Mouse (Mus musculus): Measurements from ENCODE around the gene Kcnt2. TPM values are rescaled to one million over a fixed set of nuclear protein-coding genes. Genes with fewer than 3 reads are reported as not detected.

Kcnt2 gene
- polyA plus RNA-seq, 1 experiment from 2014 or later: 1.9 TPM

- Histone ChIP-seq H3K4me3 (no peak overlapping the region), H3K27me3 (no peaks in the 10 kb centered on the region), H3K4me2 (replicated peaks) (no peak overlapping the region), H3K9me3 (no peaks in the 10 kb centered on the region), H3K4me1 (no peaks in the 10 kb centered on the region), H3K9ac (no peak overlapping the region), H3K36me3 (no peaks in the 10 kb centered on the region), H3K27ac (no peak overlapping the region)
- no peak for ATAC-seq (ENCODE audit: low FRiP score, low read depth)
Observed at GRCm38 (mm10) chr1:140295482-140295881, 49.5 kb downstream of the Kcnt2 start.

- H3K4me3 ChIP-seq: no peak overlapping the region
- H3K9ac ChIP-seq: no peak overlapping the region
- H3K27ac ChIP-seq: no peak overlapping the region
- peaks cover 14% of the 10 kb centered on the region for H3K9me3 ChIP-seq
- WGBS: 91% methylated on average over 1 of the region's 1 CpGs
- H3K4me1 ChIP-seq: no peaks in the 10 kb centered on the region
- H3K27me3 ChIP-seq: no peaks in the 10 kb centered on the region
- ATAC-seq (ENCODE audit: low FRiP score, low read depth): no peak
- H3K4me2 ChIP-seq (replicated peaks): no peak overlapping the region
- H3K36me3 ChIP-seq: peaks cover 5% of the 10 kb centered on the region; the same call in 1 of the 2 replicates
Observed at GRCm38 (mm10) chr1:140304244-140304643, 58.3 kb downstream of the Kcnt2 start.

GRCm38 (mm10) chr1:140305344-140305743, 59.4 kb downstream of the Kcnt2 start:
- H3K27ac ChIP-seq: no peak overlapping the region
- H3K4me1 ChIP-seq: no peaks in the 10 kb centered on the region
- H3K36me3 ChIP-seq: peaks cover 5% of the 10 kb centered on the region; the same call in 1 of the 2 replicates
- peaks cover 14% of the 10 kb centered on the region for H3K9me3 ChIP-seq
- no peak overlapping the region for H3K9ac ChIP-seq
- H3K4me2 ChIP-seq (replicated peaks): no peak overlapping the region
- no peaks in the 10 kb centered on the region for H3K27me3 ChIP-seq
- H3K4me3 ChIP-seq: no peak overlapping the region
- ATAC-seq (ENCODE audit: low FRiP score, low read depth): no peak

GRCm38 (mm10) chr1:140306339-140306738, 60.4 kb downstream of the Kcnt2 start:
- Histone ChIP-seq H3K9me3 (peaks cover 14% of the 10 kb centered on the region), H3K4me1 (no peaks in the 10 kb centered on the region), H3K27me3 (no peaks in the 10 kb centered on the region), H3K36me3 (peaks cover 5% of the 10 kb centered on the region; the same call in 1 of the 2 replicates), H3K4me3 (no peak overlapping the region), H3K4me2 (replicated peaks) (no peak overlapping the region), H3K27ac (no peak overlapping the region), H3K9ac (no peak overlapping the region)
- no peak for ATAC-seq (ENCODE audit: low FRiP score, low read depth)
- WGBS: 52% methylated on average over 2 of the region's 2 CpGs

- ATAC-seq (ENCODE audit: low FRiP score, low read depth): no peak
- Histone ChIP-seq H3K36me3 (no peaks in the 10 kb centered on the region), H3K4me1 (no peaks in the 10 kb centered on the region), H3K27ac (no peak overlapping the region), H3K9me3 (no peaks in the 10 kb centered on the region), H3K27me3 (no peaks in the 10 kb centered on the region), H3K4me3 (no peak overlapping the region), H3K4me2 (replicated peaks) (no peak overlapping the region), H3K9ac (no peak overlapping the region)
- 88% methylated on average over 2 of the region's 2 CpGs for WGBS
Observed at GRCm38 (mm10) chr1:140310739-140311138, 64.8 kb downstream of the Kcnt2 start.

GRCm38 (mm10) chr1:140325088-140325487, 79.1 kb downstream of the Kcnt2 start:
- 87% methylated on average over 3 of the region's 3 CpGs for WGBS
- no peak for ATAC-seq (ENCODE audit: low FRiP score, low read depth)

GRCm38 (mm10) chr1:140326709-140327108, 80.8 kb downstream of the Kcnt2 start:
- 80% methylated on average over 3 of the region's 3 CpGs for whole genome bisulfite sequencing
- Histone ChIP-seq H3K4me1 (no peaks in the 10 kb centered on the region), H3K4me2 (replicated peaks) (no peak overlapping the region), H3K4me3 (no peak overlapping the region), H3K9me3 (no peaks in the 10 kb centered on the region), H3K9ac (no peak overlapping the region), H3K27me3 (no peaks in the 10 kb centered on the region), H3K27ac (no peak overlapping the region), H3K36me3 (no peaks in the 10 kb centered on the region)
- ATAC-seq (ENCODE audit: low FRiP score, low read depth): no peak

More at GRCm38 (mm10) chr1:140325088-140325487, 79.1 kb downstream of the Kcnt2 start:
- Histone ChIP-seq H3K36me3 (no peaks in the 10 kb centered on the region), H3K27me3 (no peaks in the 10 kb centered on the region), H3K4me2 (replicated peaks) (no peak overlapping the region), H3K9ac (no peak overlapping the region), H3K9me3 (no peaks in the 10 kb centered on the region), H3K27ac (no peak overlapping the region), H3K4me1 (no peaks in the 10 kb centered on the region), H3K4me3 (no peak overlapping the region)

- Histone ChIP-seq H3K36me3 (no peaks in the 10 kb centered on the region), H3K4me1 (no peaks in the 10 kb centered on the region), H3K4me2 (replicated peaks) (no peak overlapping the region), H3K27ac (no peak overlapping the region), H3K9me3 (no peaks in the 10 kb centered on the region), H3K27me3 (no peaks in the 10 kb centered on the region), H3K9ac (no peak overlapping the region), H3K4me3 (no peak overlapping the region)
- 69% methylated on average over 3 of the region's 3 CpGs for WGBS
- ATAC-seq (ENCODE audit: low FRiP score, low read depth): no peak
Observed at GRCm38 (mm10) chr1:140333702-140334101, 87.7 kb downstream of the Kcnt2 start.

GRCm38 (mm10) chr1:140338417-140338816, 92.5 kb downstream of the Kcnt2 start:
- Histone ChIP-seq H3K36me3 (no peaks in the 10 kb centered on the region), H3K9ac (no peak overlapping the region), H3K9me3 (no peaks in the 10 kb centered on the region), H3K4me1 (no peaks in the 10 kb centered on the region), H3K27me3 (no peaks in the 10 kb centered on the region), H3K27ac (no peak overlapping the region), H3K4me3 (no peak overlapping the region), H3K4me2 (replicated peaks) (no peak overlapping the region)
- no peak for ATAC-seq (ENCODE audit: low FRiP score, low read depth)

- H3K4me2 ChIP-seq (replicated peaks): no peak overlapping the region
- no peaks in the 10 kb centered on the region for H3K36me3 ChIP-seq
- H3K27ac ChIP-seq: no peak overlapping the region
- no peaks in the 10 kb centered on the region for H3K9me3 ChIP-seq
- H3K9ac ChIP-seq: no peak overlapping the region
- H3K4me1 ChIP-seq: no peaks in the 10 kb centered on the region
- H3K4me3 ChIP-seq: no peak overlapping the region
- 62% methylated on average over 4 of the region's 4 CpGs for WGBS
- ATAC-seq (ENCODE audit: low FRiP score, low read depth): no peak
- no peaks in the 10 kb centered on the region for H3K27me3 ChIP-seq
Observed at GRCm38 (mm10) chr1:140339368-140339767, 93.4 kb downstream of the Kcnt2 start.

- H3K4me1 ChIP-seq: no peaks in the 10 kb centered on the region
- no peaks in the 10 kb centered on the region for H3K9me3 ChIP-seq
- 85% methylated on average over 2 of the region's 2 CpGs for WGBS
- H3K36me3 ChIP-seq: no peaks in the 10 kb centered on the region
- no peak overlapping the region for H3K4me3 ChIP-seq
- no peak overlapping the region for H3K9ac ChIP-seq
- no peak overlapping the region for H3K4me2 ChIP-seq (replicated peaks)
- H3K27ac ChIP-seq: no peak overlapping the region
- ATAC-seq (ENCODE audit: low FRiP score, low read depth): no peak
- no peaks in the 10 kb centered on the region for H3K27me3 ChIP-seq
Observed at GRCm38 (mm10) chr1:140364787-140365186, 118.8 kb downstream of the Kcnt2 start.

GRCm38 (mm10) chr1:140373532-140373931, 127.6 kb downstream of the Kcnt2 start:
- Histone ChIP-seq H3K27ac (no peak overlapping the region), H3K9me3 (no peaks in the 10 kb centered on the region), H3K4me1 (no peaks in the 10 kb centered on the region), H3K4me2 (replicated peaks) (no peak overlapping the region), H3K9ac (no peak overlapping the region), H3K4me3 (no peak overlapping the region), H3K36me3 (no peaks in the 10 kb centered on the region), H3K27me3 (no peaks in the 10 kb centered on the region)
- no peak for ATAC-seq (ENCODE audit: low FRiP score, low read depth)
- WGBS: 68% methylated on average over 1 of the region's 1 CpGs

- Histone ChIP-seq H3K4me3 (no peak overlapping the region), H3K4me2 (replicated peaks) (no peak overlapping the region), H3K9me3 (no peaks in the 10 kb centered on the region), H3K36me3 (no peaks in the 10 kb centered on the region), H3K27ac (no peak overlapping the region), H3K4me1 (no peaks in the 10 kb centered on the region), H3K27me3 (no peaks in the 10 kb centered on the region), H3K9ac (no peak overlapping the region)
- no peak for ATAC-seq (ENCODE audit: low FRiP score, low read depth)
- 68% methylated on average over 2 of the region's 2 CpGs for whole genome bisulfite sequencing
Observed at GRCm38 (mm10) chr1:140378791-140379190, 132.8 kb downstream of the Kcnt2 start.

Data from limb, embryonic 13.5 days (tissue).